Mouse (Mus musculus) leukemia stem cell, adult 10-12 weeks (primary cell): ENCODE results near the gene Itga5. TPM values are rescaled to one million over a fixed set of nuclear protein-coding genes. Genes with fewer than 3 reads are reported as not detected.

Experiments
- polyA plus RNA-seq: library from polyadenylated mRNA; stranded (reverse); fragments of >175 nt; gene quantifications from 2 replicates; pipeline ENCODE4 v1.2.3, GENCODE M21; 2012; ENCODE audit warnings: low replicate concordance

The Itga5 gene
- polyA plus RNA-seq = 17.7 and 39.6 TPM in 2 replicates

DNA sequence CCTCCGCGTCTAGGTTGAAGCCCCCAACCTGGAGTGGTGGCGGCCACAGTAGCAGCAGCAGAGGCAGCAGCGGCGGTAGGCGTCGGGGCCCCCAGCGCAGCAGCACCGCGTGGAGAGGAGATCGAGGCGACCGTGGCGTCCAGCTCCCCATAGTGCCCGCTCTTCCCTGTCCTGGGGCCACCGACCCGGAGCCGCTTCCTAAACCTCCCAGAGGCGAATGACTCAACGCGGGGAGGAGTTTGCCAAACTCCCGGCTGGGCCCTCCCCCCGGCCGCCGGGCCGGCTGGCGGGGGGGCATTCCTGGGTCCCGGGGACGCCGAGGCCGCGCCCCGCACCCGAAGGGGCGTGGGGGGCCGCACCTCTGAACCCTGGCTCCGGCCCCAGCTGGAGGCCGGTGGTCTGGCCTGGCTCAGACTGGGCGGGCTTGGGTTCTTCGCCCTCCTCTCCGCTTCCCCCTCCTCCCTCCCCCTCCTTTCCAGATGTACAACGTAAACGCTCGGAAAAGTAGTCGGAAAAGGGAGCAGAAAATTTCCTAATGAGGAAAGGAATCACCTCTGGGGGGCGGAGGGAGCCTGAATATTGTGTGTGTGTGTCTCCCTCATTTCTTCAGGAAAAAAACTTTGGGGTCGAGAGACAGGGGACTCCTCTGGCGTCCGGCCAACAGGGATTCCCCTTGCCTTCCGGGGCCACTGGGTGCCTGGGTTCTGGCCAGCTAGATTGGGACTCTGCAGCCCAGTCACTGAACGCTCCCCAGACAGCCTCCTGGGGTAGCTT lies at the start of gene Itga5:
Gene Itga5 (minus strand): TSS at position 388 of the 774 bp plus-strand sequence.

DNA sequence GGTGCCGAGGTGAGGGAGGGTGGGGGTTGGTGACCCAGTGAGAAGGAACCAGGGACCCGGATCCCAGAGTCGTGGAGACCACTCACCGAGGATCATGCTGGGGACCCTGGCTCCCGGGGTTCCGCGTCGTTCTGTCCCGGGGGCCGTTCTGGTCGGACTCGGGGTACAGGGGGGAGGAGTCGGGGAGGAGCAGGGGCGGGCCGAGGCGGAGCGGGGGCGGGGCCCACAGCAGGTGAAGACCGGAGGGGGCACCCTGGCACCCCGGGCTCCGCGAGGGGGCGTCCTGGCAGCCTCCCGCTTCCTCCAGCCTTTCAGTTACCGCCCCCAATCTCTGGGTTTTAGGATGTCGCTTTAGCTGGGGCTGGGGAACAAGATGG lies 26.6 kb downstream of the Itga5 start, which contains the start of gene Zfp385a:
Gene Zfp385a (minus strand): TSS at position 133 of the 377 bp plus-strand sequence.

DNA sequence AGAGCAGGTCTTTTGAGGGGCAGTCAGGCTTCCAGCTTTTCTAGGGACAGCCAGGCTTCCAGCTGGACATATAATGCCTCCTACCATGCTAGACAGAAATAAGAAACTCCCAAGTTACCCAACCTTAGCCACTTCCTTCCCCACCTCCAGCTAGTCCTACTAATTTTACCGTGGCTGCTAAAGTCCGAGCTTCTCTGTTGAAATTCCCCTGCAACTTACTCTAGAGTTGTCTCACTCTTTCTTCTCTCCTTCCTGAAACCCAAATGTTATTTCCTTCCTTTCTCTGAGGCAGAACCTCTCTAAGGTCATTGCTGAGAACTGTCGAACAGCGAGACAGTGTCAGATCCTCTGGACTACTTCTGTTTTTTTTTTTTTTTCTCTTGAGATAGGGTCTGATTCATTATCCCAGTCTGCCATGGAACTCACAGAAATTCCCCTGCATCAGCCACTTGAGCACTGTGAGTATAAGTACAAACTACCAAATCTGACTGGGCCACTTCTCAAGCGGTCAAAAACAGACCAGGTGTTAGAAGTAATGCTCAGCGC lies 56.1 kb downstream of the Itga5 start, which contains the start of gene Gpr84:
Gene Gpr84 (minus strand): TSS at position 248 of the 546 bp plus-strand sequence.

Other genes with a start within 250 kb of the Itga5 start
- 1.9 TPM in 2 replicates for gene Smug1, start 199.7 kb downstream of the Itga5 start, polyA plus RNA-seq
- gene Cbx5, start 126.9 kb downstream of the Itga5 start, polyA plus RNA-seq = 3.3 and 8.9 TPM in 2 replicates
- gene Hnrnpa1, start 126.3 kb downstream of the Itga5 start, polyA plus RNA-seq = 38.4 and 107 TPM in 2 replicates
- 83.4 and 89.7 TPM in 2 replicates for gene Nfe2, start 108.4 kb downstream of the Itga5 start, polyA plus RNA-seq
- 10.5 and 45.1 TPM in 2 replicates for gene Copz1, start 94.0 kb downstream of the Itga5 start, polyA plus RNA-seq
- 0.10 and 0.16 TPM in 2 replicates for gene Gpr84, start 56.2 kb downstream of the Itga5 start, polyA plus RNA-seq
- 400 and 549 TPM in 2 replicates for gene Zfp385a, start 26.7 kb downstream of the Itga5 start, polyA plus RNA-seq
- gene Gtsf1, start 63.7 kb upstream of the Itga5 start, polyA plus RNA-seq = not detected in 2 replicates
- gene Gtsf2, start 81.7 kb upstream of the Itga5 start, polyA plus RNA-seq = not detected in 2 replicates
- gene Nckap1l, start 87.0 kb upstream of the Itga5 start, polyA plus RNA-seq = 3.1 and 9.3 TPM in 2 replicates
- 3.5 and 6.1 TPM in 2 replicates for gene Pde1b, start 136.3 kb upstream of the Itga5 start, polyA plus RNA-seq
- gene Ppp1r1a, start 171.2 kb upstream of the Itga5 start, polyA plus RNA-seq = not detected in 2 replicates
- not detected in 2 replicates for gene Glycam1, start 198.3 kb upstream of the Itga5 start, polyA plus RNA-seq